Mouse (Mus musculus): ENCODE data around the gene Pttg1ip. TPM values are rescaled to one million over a fixed set of nuclear protein-coding genes. Genes with fewer than 3 reads are reported as not detected.

The Pttg1ip gene
- polyA plus RNA-seq, 1 experiment = 131 TPM

DNA sequence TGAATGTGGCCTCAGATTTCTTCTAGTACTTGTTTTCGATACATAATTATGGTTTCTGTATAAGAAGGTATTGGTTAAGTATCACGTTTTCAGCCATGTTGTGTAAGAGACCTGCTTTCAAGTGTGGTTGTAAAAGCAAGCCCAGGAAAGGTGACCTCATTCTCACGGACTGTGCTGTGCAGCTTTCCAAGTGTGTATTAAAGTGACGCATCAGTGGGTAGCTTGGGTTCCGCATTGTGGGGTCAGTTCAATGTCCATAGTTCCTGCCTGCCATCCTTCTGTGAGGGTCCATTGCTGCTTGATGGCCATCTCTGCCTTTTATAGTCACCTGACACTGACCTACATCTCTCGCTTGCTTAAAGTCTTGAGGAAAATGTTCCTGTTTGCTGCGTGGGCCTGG is 35.4 kb downstream of the Pttg1ip start:
- Histone ChIP-seq H3K27me3 (ENCODE audit: control insufficient read depth, insufficient read depth, low read length) (no peaks in the 10 kb centered on the region), H3K27ac (ENCODE audit: control insufficient read depth, insufficient read depth, low read depth, low read length) (no peak overlapping the region), H3K4me1 (ENCODE audit: control insufficient read depth, insufficient read depth, low read length) (peaks cover 5% of the 10 kb centered on the region), H3K36me3 (ENCODE audit: control insufficient read depth, insufficient read depth, low read length) (peaks cover 2% of the 10 kb centered on the region), H3K4me3 (ENCODE audit: control insufficient read depth, low read depth, low read length) (no peak overlapping the region)
- TF ChIP-seq CTCF (IDR thresholded peaks at IDR 0.05; ENCODE audit: control insufficient read depth, insufficient read depth, insufficient replicate concordance, low read depth, low read length) (no peak), POLR2A (IDR thresholded peaks at IDR 0.05; ENCODE audit: control insufficient read depth, low read depth, low read length) (no peak)

DNA sequence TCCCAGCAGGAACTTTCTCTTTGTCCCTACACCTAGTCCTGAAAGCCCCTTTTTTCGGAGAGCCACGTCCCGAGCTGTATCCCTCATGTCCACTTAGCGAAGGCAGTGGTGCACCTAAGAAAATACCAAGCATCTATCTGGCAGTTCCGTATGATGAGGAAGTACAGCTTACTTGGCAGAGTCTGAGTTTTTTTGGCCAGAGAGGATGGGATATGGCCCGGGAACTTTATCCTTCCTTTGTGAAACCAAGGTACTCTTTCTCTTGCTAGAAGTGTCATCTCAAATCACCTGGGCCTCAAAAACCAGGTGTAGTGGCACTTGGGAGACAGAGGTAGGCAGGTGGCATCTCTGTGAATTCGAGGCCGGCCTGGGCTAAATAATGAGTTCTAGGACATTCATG is 40.0 kb downstream of the Pttg1ip start:
- H3K27me3 ChIP-seq (ENCODE audit: control insufficient read depth, insufficient read depth, low read length) = no peaks in the 10 kb centered on the region
- TF ChIP-seq POLR2A (IDR thresholded peaks at IDR 0.05; ENCODE audit: control insufficient read depth, low read depth, low read length) (no peak), CTCF (IDR thresholded peaks at IDR 0.05; ENCODE audit: control insufficient read depth, insufficient read depth, insufficient replicate concordance, low read depth, low read length) (no peak)
- peaks cover 17% of the 10 kb centered on the region for H3K4me1 ChIP-seq (ENCODE audit: control insufficient read depth, insufficient read depth, low read length)
- H3K27ac ChIP-seq (ENCODE audit: control insufficient read depth, insufficient read depth, low read depth, low read length) = peak overlapping the region; percentile 91
- no peaks in the 10 kb centered on the region for H3K36me3 ChIP-seq (ENCODE audit: control insufficient read depth, insufficient read depth, low read length)
- H3K4me3 ChIP-seq (ENCODE audit: control insufficient read depth, low read depth, low read length) = peak overlapping the region; percentile 96

GRCm38 (mm10) chr10:77622055-77622988 is 40.8 kb downstream of the Pttg1ip start, which contains the start of gene Ube2g2:
Gene Ube2g2 (plus strand): TSS chr10:77622275.
- Histone ChIP-seq H3K4me1 (ENCODE audit: control insufficient read depth, insufficient read depth, low read length) (peaks cover 17% of the 10 kb centered on the region), H3K27me3 (ENCODE audit: control insufficient read depth, insufficient read depth, low read length) (no peaks in the 10 kb centered on the region), H3K4me3 (ENCODE audit: control insufficient read depth, low read depth, low read length) (peak within 1 kb of the TSS; percentile 96), H3K36me3 (ENCODE audit: control insufficient read depth, insufficient read depth, low read length) (no peaks in the 10 kb centered on the region), H3K27ac (ENCODE audit: control insufficient read depth, insufficient read depth, low read depth, low read length) (peak within 1 kb of the TSS; percentile 91)
- no peak for TF ChIP-seq CTCF (IDR thresholded peaks at IDR 0.05; ENCODE audit: control insufficient read depth, insufficient read depth, insufficient replicate concordance, low read depth, low read length)
- TF ChIP-seq POLR2A (IDR thresholded peaks at IDR 0.05; ENCODE audit: control insufficient read depth, low read depth, low read length) = peak; percentile 90

- TF ChIP-seq CTCF (IDR thresholded peaks at IDR 0.05; ENCODE audit: control insufficient read depth, insufficient read depth, insufficient replicate concordance, low read depth, low read length) (no peak), POLR2A (IDR thresholded peaks at IDR 0.05; ENCODE audit: control insufficient read depth, low read depth, low read length) (peak; percentile 56; the same call in 1 of the 2 replicates)
- H3K36me3 ChIP-seq (ENCODE audit: control insufficient read depth, insufficient read depth, low read length) = no peaks in the 10 kb centered on the region; the same call in 1 of the 2 replicates
- no peaks in the 10 kb centered on the region for H3K27me3 ChIP-seq (ENCODE audit: control insufficient read depth, insufficient read depth, low read length)
- peak overlapping the region; percentile 96 for H3K4me3 ChIP-seq (ENCODE audit: control insufficient read depth, low read depth, low read length)
- H3K4me1 ChIP-seq (ENCODE audit: control insufficient read depth, insufficient read depth, low read length) = peaks cover 17% of the 10 kb centered on the region
- peak overlapping the region; percentile 91 for H3K27ac ChIP-seq (ENCODE audit: control insufficient read depth, insufficient read depth, low read depth, low read length)
These were observed 41.6 kb downstream of the Pttg1ip start for GRCm38 (mm10) chr10:77623069-77623492.

DNA sequence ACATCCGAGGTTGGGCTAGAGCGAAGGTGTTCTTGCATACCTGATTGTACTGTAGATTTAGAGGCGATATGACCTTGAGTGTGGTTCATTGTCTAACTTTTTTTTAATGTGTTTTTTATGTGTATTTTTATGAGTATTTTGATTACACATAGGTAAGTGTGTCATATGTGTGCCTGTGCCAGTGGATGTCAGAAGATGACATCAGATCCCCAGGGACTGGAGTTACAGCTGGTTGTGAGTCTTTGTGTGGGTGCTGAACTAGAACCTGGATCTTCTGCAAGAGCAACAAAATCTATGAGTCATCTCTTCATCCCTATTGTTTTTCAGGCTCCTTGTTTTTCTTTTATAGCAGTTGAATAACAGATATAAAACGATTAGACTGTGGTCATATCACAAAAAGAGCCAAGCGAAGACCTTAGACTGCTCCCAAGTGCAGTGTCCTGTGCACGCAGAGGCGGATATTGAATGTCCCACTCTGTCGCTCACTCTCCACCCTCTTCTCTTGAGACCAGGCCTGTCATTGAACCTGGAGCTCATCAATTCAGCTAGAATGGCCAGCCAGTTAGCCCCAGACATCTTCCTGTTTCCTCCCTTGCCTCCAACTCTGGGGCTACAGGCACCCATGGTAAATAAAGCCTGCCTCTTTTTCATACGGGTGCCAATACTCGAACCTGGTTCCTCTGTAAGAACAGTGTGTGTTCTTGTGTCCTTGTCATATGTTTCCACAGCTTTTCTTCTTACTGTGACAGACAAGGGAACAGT is 42.3 kb downstream of the Pttg1ip start:
- TF ChIP-seq POLR2A (IDR thresholded peaks at IDR 0.05; ENCODE audit: control insufficient read depth, low read depth, low read length) = no peak
- TF ChIP-seq CTCF (IDR thresholded peaks at IDR 0.05; ENCODE audit: control insufficient read depth, insufficient read depth, insufficient replicate concordance, low read depth, low read length) = no peak
- peak overlapping the region; percentile 96 for H3K4me3 ChIP-seq (ENCODE audit: control insufficient read depth, low read depth, low read length)
- peak overlapping the region; percentile 78 for H3K27ac ChIP-seq (ENCODE audit: control insufficient read depth, insufficient read depth, low read depth, low read length)
- H3K27me3 ChIP-seq (ENCODE audit: control insufficient read depth, insufficient read depth, low read length) = no peaks in the 10 kb centered on the region
- H3K36me3 ChIP-seq (ENCODE audit: control insufficient read depth, insufficient read depth, low read length) = no peaks in the 10 kb centered on the region; the same call in 1 of the 2 replicates
- peaks cover 17% of the 10 kb centered on the region for H3K4me1 ChIP-seq (ENCODE audit: control insufficient read depth, insufficient read depth, low read length)

DNA sequence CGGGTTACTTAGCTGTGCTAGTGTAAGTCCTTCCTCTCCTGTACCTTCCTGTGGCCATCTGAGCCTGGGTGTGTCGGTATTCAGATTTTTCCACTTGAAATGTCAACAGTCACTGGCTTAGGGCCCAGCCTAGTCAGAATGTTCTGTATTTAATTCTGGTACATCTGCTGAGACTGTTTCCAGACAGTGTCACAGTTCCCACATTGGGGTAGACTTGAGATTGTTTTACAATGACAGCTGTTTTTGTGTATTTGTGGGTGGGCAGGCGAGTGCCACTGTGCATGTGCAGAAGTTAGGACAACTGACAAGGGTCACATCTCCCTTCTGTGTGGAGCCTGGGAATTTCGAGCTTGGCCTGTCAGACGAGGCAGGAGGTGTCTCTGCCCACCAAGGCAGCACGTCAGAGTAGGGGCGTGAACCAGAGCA is 43.1 kb downstream of the Pttg1ip start:
- H3K27me3 ChIP-seq (ENCODE audit: control insufficient read depth, insufficient read depth, low read length) = no peaks in the 10 kb centered on the region
- no peak for TF ChIP-seq POLR2A (IDR thresholded peaks at IDR 0.05; ENCODE audit: control insufficient read depth, low read depth, low read length)
- TF ChIP-seq CTCF (IDR thresholded peaks at IDR 0.05; ENCODE audit: control insufficient read depth, insufficient read depth, insufficient replicate concordance, low read depth, low read length) = no peak
- H3K27ac ChIP-seq (ENCODE audit: control insufficient read depth, insufficient read depth, low read depth, low read length) = peak overlapping the region; percentile 78
- H3K4me3 ChIP-seq (ENCODE audit: control insufficient read depth, low read depth, low read length) = peak overlapping the region; percentile 72
- peaks cover 17% of the 10 kb centered on the region for H3K4me1 ChIP-seq (ENCODE audit: control insufficient read depth, insufficient read depth, low read length)
- H3K36me3 ChIP-seq (ENCODE audit: control insufficient read depth, insufficient read depth, low read length) = no peaks in the 10 kb centered on the region; the same call in 1 of the 2 replicates

GRCm38 (mm10) chr10:77626036-77626435 is 44.5 kb downstream of the Pttg1ip start:
- TF ChIP-seq POLR2A (IDR thresholded peaks at IDR 0.05; ENCODE audit: control insufficient read depth, low read depth, low read length) (no peak), CTCF (IDR thresholded peaks at IDR 0.05; ENCODE audit: control insufficient read depth, insufficient read depth, insufficient replicate concordance, low read depth, low read length) (no peak)
- no peaks in the 10 kb centered on the region for H3K27me3 ChIP-seq (ENCODE audit: control insufficient read depth, insufficient read depth, low read length)
- no peak overlapping the region for H3K4me3 ChIP-seq (ENCODE audit: control insufficient read depth, low read depth, low read length)
- 0 out of 2 replicates have a peak overlapping the region, but pooled peaks have one; percentile 41 for H3K27ac ChIP-seq (ENCODE audit: control insufficient read depth, insufficient read depth, low read depth, low read length)
- H3K4me1 ChIP-seq (ENCODE audit: control insufficient read depth, insufficient read depth, low read length) = peaks cover 17% of the 10 kb centered on the region
- H3K36me3 ChIP-seq (ENCODE audit: control insufficient read depth, insufficient read depth, low read length) = no peaks in the 10 kb centered on the region; the same call in 1 of the 2 replicates

Measured in testis, adult 2 months (tissue).